Mouse (Mus musculus) ES-CJ7 (cell line): ENCODE results near the gene Stim1.
"Not testable (repeated sequence)": the region's sequence is repeated elsewhere in the genome, so short reads cannot be mapped to it uniquely, and the experiment has no call there.

Source experiments
- DNase-seq: peaks from one replicate; pipeline ENCODE4 v3.0.0; 2011; ENCODE audit warnings: low read depth, low spot score

Gene Stim1

DNA sequence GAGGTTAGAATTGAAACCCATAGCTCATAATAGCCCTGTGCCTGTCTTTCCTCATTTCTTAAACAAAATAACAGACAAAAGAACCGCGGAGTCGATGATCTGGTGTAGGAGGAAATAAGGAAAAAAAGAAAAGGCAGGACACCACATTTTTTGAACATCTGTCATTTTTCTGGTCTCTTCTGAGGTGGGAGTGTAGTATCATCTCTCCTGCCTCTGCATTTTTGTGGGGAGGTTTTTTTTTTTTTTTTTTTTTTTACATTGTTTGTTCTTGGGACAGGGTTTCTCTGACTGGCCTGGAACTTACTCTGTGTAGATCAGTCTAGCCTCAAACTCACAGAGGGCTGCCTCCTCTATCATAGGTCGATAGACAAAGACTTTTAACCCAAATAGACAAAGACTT lies 174.8 kb downstream of the Stim1 start:
- DNase-seq, result no peak

DNA sequence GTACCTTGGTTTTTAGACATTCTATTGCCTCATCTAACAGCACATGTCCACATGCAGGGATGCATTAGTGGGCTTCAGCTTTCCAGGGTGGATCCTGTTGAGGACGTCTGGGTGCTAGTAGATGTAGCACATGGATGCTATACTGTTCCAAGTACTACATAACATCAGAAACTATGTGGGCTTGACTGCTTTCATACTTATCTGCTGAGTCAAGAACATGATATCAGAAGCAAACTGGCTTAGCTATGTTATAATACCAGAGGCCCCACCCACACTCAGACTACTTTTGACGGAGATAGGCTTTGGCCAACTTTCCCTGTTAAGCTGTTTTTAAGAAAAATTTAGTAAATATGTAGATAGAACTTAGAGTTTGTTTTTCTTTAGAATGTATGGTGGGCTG lies 176.7 kb downstream of the Stim1 start:
- no peak for DNase-seq

DNA sequence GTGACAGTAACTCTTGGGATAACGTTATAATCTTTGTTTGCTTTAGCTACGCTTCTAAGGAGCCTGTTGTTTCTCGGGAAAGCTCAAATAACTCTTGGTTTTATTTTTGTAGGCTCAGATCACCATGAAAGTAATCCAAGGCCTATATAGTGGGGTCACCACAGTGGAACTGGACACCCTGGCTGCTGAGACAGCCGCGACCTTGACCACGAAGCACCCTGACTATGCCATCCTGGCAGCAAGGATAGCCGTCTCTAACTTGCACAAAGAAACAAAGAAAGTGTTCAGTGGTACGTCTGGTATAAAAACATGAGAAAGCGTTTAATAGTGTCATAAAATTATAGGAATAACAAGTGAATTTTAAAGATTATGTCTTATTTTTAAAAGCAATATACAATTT lies 178.8 kb downstream of the Stim1 start:
- no peak for DNase-seq

GRCm38 (mm10) chr7:102458618-102459380 lies 191.2 kb downstream of the Stim1 start:
- DNase-seq, result no peak

DNA sequence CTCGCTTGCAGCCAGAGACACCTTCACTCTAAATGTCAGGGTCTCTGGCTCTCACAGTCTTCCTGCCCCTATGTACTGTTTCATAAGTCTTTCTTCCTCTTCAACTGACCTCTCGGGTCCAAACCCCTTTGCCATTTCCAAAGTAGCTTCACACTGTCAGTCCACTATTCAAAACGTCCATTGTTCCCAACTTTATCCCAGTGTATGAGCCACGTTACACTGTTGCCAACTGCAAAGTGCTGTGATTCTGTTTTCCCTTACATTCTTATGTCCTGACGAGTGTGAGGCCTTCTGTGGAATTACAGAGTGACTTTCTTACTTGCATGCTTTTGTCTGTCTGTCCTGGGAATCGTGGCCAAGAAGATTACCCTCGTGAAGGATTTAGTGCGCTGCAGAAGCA lies 200.0 kb downstream of the Stim1 start:
- DNase-seq, result no peak

- DNase-seq, result no peak
Observed at GRCm38 (mm10) chr7:102472675-102473074, 205.1 kb downstream of the Stim1 start.

- no peak for DNase-seq
Observed at GRCm38 (mm10) chr7:102476601-102477000, 209.0 kb downstream of the Stim1 start.

DNA sequence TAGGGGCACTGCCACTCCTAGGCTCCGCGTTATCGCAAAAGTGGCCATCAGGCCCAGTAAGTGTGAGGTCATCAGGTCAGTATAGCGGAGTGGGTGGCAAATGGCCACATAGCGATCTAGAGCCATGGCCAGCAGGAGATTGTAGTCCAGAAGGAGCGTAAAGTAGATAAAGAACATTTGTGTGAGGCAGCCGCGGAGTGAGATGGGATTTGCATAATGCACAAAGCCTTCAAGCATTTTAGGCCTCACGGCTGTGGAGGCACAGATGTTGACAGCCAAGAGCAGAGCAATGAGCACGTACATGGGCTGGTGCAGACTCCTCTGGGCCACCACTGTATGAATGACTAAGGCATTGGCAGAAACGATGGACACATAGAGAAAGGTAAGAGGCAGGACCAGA lies 209.8 kb downstream of the Stim1 start:
- DNase-seq, result peak; percentile 37

GRCm38 (mm10) chr7:102478425-102478824 lies 210.8 kb downstream of the Stim1 start:
- DNase-seq, result no peak

DNA sequence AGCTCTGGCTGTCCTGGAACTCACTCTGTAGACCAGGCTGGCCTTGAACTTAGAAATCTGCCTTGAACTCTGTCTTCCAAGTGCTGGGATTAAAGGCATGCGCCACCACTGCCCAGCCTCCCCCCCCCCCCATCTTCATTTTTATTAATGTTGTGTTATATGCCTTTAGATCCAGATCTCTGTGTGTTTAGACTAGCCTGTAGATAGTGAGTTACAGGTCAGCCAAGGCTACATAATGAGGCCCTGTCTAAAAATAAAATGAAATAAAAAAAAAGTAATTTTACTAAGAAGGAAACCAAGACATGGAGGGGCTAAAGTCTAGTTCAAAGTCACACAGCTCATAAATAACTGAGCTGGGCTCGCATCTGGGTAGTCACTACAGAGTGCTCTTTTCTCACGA lies 211.3 kb downstream of the Stim1 start:
- no peak for DNase-seq

- peak; percentile 42 for DNase-seq
Observed at GRCm38 (mm10) chr7:102479368-102480078, 211.9 kb downstream of the Stim1 start.

GRCm38 (mm10) chr7:102480821-102481220 lies 213.2 kb downstream of the Stim1 start:
- no peak for DNase-seq

DNA sequence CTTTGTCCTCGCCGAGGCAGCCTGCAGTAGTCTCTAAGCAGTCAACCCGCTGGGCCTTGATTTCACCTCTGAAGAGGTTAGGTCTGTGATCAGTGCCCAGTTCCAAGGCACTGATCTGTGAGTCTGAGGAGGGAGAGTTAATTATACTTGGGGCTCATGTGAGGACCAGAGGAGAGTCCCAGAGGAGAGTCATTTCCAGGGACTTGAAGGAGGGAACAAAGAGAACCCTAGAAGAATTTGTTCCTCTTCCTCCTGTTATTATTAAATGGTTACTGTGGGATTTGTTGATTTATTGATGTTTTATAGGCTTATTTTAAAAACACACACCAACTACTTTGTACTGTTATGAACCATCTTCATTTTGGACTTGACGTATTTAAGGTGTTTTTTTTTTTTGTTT lies 214.0 kb downstream of the Stim1 start, which contains the start of gene Olfr543:
Gene Olfr543 (minus strand): TSS at position 101 of the 400 bp plus-strand sequence.
- DNase-seq, result no peak

GRCm38 (mm10) chr7:102483665-102484064 lies 216.1 kb downstream of the Stim1 start:
- DNase-seq, result no peak

GRCm38 (mm10) chr7:102484766-102485165 lies 217.2 kb downstream of the Stim1 start:
- DNase-seq, result not testable (repeated sequence)

DNA sequence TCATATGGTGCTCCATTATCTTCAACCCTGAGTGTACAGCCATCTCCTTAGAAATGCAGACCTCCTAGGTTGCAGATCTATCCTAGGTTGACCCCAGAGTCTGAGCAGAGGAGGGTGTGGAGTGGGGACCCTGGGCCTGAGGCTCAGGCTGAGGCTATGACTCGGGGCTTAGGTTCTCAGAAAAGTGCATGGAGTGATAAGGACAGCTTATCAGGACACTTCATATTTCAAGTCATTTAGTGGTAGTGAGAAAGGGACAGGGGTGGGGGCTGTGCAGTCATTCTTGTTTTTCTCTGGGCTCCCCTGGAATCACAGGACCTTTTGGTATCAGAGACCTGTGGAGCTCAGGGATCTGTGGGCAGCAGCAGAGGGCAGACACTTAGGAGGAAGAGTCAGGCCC lies 218.5 kb downstream of the Stim1 start:
- DNase-seq, result no peak
